Mouse (Mus musculus) c-Kit-positive CD71-negative TER-119-negative erythroid progenitor cells, embryonic 14.5 days (primary cell): ENCODE measurements around the gene Rnps1.
A peak's percentile ranks its signal among the peaks of the same experiment; 100 is the strongest.
"Not testable (repeated sequence)": the region's sequence is repeated elsewhere in the genome, so short reads cannot be mapped to it uniquely, and the experiment has no call there.

Experiments used
- DNase-seq: peaks from one replicate; pipeline ENCODE4 v3.0.0-alpha.2; 2013; ENCODE audit warnings: low read depth

The Rnps1 gene

GRCm38 (mm10) chr17:24427170-24427557, 12.8 kb downstream of the Rnps1 start:
- no peak for DNase-seq

DNA sequence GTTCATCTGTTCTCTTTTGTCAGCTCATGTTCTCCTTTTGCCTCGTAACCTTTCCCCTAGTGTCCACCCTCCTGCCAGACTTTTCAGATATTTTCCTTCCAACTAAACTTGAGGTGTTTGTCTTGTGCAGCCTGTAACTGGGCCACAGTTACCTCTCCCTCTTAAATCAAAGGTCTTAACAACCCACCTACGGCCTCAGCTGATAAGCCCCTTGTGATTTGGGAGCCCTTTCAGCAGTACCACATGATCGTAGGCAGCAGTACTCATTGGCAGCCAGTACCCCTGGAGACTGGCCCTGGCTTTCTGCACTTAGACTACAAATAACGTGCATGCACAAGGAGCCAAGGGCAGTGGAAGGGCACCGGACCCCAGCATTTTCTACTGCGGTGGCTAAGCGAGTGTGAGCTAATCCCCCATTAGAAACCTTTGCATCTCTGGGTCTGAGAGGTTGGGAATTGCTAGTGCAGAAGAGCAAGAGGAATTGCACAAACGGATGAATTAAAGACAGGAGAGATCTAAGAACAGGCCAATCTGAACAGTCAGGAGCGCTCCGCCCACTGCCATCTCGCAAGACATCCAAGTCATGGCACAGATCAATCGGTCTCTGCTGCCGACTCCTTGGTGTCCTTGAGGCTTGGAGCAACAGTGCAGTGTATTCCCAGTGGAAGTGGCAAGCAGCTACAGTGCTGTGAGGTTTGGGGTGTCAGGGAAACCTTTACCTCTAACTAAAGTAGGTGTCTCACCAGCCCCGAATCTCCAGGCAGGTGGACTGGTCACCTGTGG, 15.0 kb downstream of the Rnps1 start:
- no peak for DNase-seq

- DNase-seq = no peak
These were observed 22.7 kb downstream of the Rnps1 start for GRCm38 (mm10) chr17:24437016-24437415.

- no peak for DNase-seq
These were observed 26.0 kb downstream of the Rnps1 start for GRCm38 (mm10) chr17:24440377-24440776.

GRCm38 (mm10) chr17:24441148-24441547, 26.8 kb downstream of the Rnps1 start:
- no peak for DNase-seq

DNA sequence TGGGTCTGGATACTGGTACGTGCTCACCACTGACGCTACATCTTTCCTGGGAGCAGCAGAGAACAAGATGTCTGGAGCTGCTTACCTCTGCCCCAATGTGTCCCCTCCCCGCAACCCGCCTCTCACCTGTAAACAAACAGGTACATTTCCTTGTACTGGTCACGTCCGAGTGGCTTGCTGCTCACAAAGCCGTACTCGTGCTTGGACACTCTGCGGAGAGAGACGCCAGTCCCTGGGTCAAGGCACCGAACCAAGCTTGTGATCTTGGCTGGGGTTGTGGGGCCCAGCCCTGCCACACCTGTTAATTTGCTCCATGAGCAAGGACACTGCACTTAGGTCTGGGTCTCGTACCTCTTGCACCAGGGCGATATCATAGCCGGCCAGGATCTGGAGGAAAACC, 27.7 kb downstream of the Rnps1 start:
- no peak for DNase-seq

GRCm38 (mm10) chr17:24442632-24443155, 28.3 kb downstream of the Rnps1 start, which contains the start of gene Dnase1l2:
Dnase1l2 (minus strand) TSS chr17:24443105.
- DNase-seq = no peak

GRCm38 (mm10) chr17:24443409-24443808, 29.0 kb downstream of the Rnps1 start:
- DNase-seq = no peak

GRCm38 (mm10) chr17:24446590-24446989, 32.2 kb downstream of the Rnps1 start:
- DNase-seq = no peak

GRCm38 (mm10) chr17:24449507-24449906, 35.1 kb downstream of the Rnps1 start:
- DNase-seq = no peak

- DNase-seq = no peak
These were observed 36.9 kb downstream of the Rnps1 start for GRCm38 (mm10) chr17:24451220-24451619.

- DNase-seq = no peak
These were observed 39.0 kb downstream of the Rnps1 start for GRCm38 (mm10) chr17:24453372-24453771.

DNA sequence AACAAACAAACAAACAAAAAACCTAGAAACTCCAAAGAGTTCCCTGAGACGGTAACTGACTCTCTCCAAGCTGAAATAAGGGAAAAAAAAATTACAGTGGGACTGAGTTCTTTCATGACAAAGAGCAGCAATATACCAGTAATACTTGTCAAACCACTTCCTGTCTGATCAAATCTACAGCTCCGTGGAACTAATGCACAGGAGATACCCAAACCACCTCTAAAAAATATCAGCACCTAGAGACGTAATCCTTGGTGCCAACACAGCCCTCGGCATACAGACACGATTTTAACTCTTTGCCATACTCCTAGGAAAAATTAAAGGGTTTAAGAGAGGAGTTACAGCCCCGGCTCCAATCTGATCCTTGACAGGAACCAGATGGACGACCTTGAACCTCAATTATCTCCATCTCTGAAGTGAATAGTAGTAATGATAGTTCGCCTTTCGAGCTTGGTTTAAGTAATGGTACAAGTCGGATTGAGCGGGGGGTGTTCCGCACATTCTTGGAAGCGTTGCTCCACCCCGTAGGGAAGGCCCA, 39.9 kb downstream of the Rnps1 start:
- no peak for DNase-seq

GRCm38 (mm10) chr17:24454756-24455522, 40.6 kb downstream of the Rnps1 start:
- peak; percentile 99 for DNase-seq

GRCm38 (mm10) chr17:24455523-24456206, 41.3 kb downstream of the Rnps1 start:
- not testable (repeated sequence) for DNase-seq

- DNase-seq = peak; percentile 69
These were observed 47.2 kb downstream of the Rnps1 start for GRCm38 (mm10) chr17:24461580-24461979.

GRCm38 (mm10) chr17:24462932-24463331, 48.6 kb downstream of the Rnps1 start:
- DNase-seq = no peak

DNA sequence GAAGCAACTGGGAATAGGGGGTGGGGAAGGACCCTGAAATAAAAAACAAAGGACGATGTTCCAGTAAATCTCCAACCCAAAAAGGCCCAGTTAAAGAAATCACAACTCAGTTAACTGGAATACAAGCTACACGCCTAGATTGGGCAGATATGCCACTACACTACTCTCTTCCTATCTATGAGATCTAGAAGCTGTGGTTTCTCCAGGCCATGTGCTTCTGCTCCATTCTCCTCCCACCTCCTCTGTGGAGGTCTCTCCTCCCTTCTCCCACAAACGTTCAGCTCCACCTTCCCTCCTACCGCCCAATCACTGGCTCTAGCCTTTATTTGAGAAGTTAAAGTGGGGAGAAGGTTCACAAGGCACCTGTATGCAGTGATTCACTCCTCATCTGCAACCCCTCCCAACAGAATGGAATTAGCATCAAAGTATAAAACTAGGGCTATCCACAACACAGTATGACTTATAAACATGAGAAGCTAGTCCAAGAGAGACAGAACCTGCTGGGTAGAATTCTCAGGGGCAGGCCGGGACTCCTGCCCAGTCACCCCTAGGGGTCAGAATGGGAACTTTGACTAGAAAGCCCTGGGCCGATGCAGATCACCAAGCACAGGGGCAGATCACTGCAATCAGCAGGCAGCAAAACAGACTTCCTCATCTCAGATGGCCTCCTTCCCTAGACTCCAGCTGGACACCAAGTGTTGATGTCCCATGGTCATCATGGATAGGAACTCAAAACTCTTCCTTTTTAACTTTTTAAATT, 49.2 kb downstream of the Rnps1 start:
- peak; percentile 60 for DNase-seq

DNA sequence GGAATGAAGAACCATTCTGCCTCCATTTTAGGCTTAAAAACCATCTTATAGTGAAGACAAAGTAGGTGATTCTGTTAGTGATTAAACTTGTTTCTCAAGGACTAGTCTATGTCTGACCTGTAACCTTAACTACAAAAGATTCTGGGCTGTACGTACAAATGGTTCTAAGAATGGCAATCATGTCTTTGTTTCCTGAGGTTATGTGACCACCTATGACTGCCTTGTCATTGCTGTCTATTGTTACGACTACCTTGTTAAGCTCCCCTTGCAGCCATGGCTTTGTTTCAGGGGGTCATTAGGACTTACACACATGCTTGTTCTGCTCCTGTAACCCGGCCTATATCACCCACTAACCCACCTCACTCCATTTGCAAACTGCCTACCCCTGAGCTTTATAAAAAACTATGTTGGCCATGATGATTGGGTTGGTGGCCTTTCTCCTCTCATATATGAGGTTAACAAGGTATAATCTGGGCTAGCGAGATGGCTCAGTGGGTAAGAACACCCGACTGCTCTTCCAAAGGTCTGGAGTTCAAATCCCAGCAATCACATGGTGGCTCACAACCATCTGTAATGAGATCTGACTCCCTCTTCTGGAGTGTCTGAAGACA, 54.4 kb downstream of the Rnps1 start:
- no peak for DNase-seq

DNA sequence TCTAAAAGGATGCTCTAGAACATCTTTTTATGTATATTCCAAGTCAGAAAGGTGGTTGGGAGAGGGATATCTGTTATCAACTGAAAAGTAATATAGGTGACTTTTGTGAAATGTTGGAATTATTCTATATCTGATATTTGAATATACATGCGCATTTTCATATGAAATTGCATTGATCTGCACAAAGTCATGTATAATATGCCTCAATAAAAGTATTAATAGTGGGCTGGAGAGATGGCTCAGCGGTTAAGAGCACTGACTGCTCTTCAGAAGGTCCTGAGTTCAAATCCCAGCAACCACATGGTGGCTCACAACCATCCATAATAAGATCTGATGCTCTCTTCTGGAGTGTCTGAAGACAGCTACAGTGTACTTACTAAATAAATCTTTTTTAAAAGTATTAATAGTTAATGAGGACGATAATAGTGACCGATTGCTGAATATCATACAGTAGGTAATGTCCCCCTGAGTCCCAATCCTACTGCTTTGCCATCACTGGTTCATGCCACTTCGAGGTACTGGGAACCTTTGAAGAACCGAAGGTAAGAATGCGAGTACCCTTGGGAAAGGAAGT, 55.1 kb downstream of the Rnps1 start:
- DNase-seq = no peak
